Mouse (Mus musculus) midbrain, embryonic 14.5 days (tissue): ENCODE data around the gene Plagl2. TPM values are rescaled to one million over a fixed set of nuclear protein-coding genes. Genes with fewer than 3 reads are reported as not detected.

Experiments
- ATAC-seq: fragments of 200-750 bp; cut with Nextera tagmentation; 2 replicates; pipeline ENCODE4 v1.8.0; 2017; ENCODE audit warnings: moderate number of reproducible peaks, moderate library complexity; ENCODE audit not compliant: low FRiP score, low TSS enrichment
- DNase-seq: peaks from one replicate; pipeline ENCODE4 v3.0.0-alpha.2; 2015
- H3K27ac ChIP-seq: fragments of 300-500 bp; sonication (generic); replicated peaks from 2 replicates; pipeline ENCODE4 v1.5.1; 2014; ENCODE audit warnings: mild to moderate bottlenecking, low read depth, low read length, moderate library complexity
- H3K27me3 ChIP-seq: fragments of 300-500 bp; sonication (generic); 2 replicates; pipeline ENCODE4 v1.6.1; 2014; ENCODE audit warnings: low read length, control low read depth, mixed read lengths; ENCODE audit not compliant: control insufficient read depth, insufficient read depth
- H3K36me3 ChIP-seq: fragments of 300-500 bp; sonication (generic); 2 replicates; pipeline ENCODE4 v1.6.1; 2014; ENCODE audit warnings: low read length, control low read depth; ENCODE audit not compliant: control insufficient read depth, insufficient read depth
- H3K4me1 ChIP-seq: fragments of 300-500 bp; sonication (generic); 2 replicates; pipeline ENCODE4 v1.6.1; 2014; ENCODE audit warnings: mild to moderate bottlenecking, antibody characterized with exemption, low read length, control low read depth; ENCODE audit not compliant: control insufficient read depth, insufficient read depth
- H3K4me2 ChIP-seq: fragments of 300-500 bp; sonication (generic); 2 replicates; pipeline ENCODE4 v1.6.1; 2014; ENCODE audit warnings: mild to moderate bottlenecking, low read length, moderate library complexity
- H3K4me3 ChIP-seq: fragments of 300-500 bp; sonication (generic); replicated peaks from 2 replicates; pipeline ENCODE4 v1.5.1; 2014; ENCODE audit warnings: low read depth, low read length
- H3K9ac ChIP-seq: fragments of 300-500 bp; sonication (generic); replicated peaks from 2 replicates; pipeline ENCODE4 v1.6.1; 2014; ENCODE audit warnings: mild to moderate bottlenecking, low read length, moderate library complexity
- H3K9me3 ChIP-seq: fragments of 300-500 bp; sonication (generic); 2 replicates; pipeline ENCODE4 v1.6.1; 2016; ENCODE audit warnings: low read length, control low read depth, mixed read lengths; ENCODE audit not compliant: control insufficient read depth
- WGBS: fragments of 180-500 bp; shearing (Covaris S2); extraction: QIAGEN DNeasy Blood & Tissue Kit; methylation state at CpG from one replicate; pipeline ENCODE4 v1.1.7; 2014; 5-methylcytosine and 5-hydroxymethylcytosine counted together
- polyA plus RNA-seq: library from polyadenylated mRNA; unstranded; fragments of >200 nt; fragmentation: Nextera tagmentation; extraction: Ambion mirVana; gene quantifications from 2 replicates; pipeline ENCODE4 v1.2.1, GENCODE M21; 2014

The Plagl2 gene
- polyA plus RNA-seq, 1 experiment from 2014 or later: 11.5 TPM

- peak overlapping the region; percentile 94 for H3K4me3 ChIP-seq
- no peak for DNase-seq
- peak overlapping the region; percentile 71 for H3K4me2 ChIP-seq
- no peaks in the 10 kb centered on the region for H3K27me3 ChIP-seq
- H3K36me3 ChIP-seq: no peaks in the 10 kb centered on the region
- no peak for ATAC-seq
- no peak overlapping the region for H3K27ac ChIP-seq
- 65% methylated on average over 6 of the region's 6 CpGs for WGBS
- H3K9ac ChIP-seq: peak overlapping the region; percentile 99
- no peaks in the 10 kb centered on the region for H3K9me3 ChIP-seq
- H3K4me1 ChIP-seq: peaks cover 30% of the 10 kb centered on the region
Measured at GRCm38 (mm10) chr2:153242156-153242555, 930 bp upstream of the Plagl2 start.

GRCm38 (mm10) chr2:153240701-153241235, 458 bp downstream of the Plagl2 start:
- H3K27ac ChIP-seq: peak overlapping the region; percentile 84
- H3K9me3 ChIP-seq: no peaks in the 10 kb centered on the region
- H3K4me2 ChIP-seq: peak overlapping the region; percentile 71
- H3K27me3 ChIP-seq: no peaks in the 10 kb centered on the region
- under 1% methylated on average over 33 of the region's 33 CpGs for WGBS
- peak overlapping the region; percentile 94 for H3K4me3 ChIP-seq
- peak; percentile 46 for ATAC-seq
- DNase-seq: peak; percentile 46
- H3K4me1 ChIP-seq: peaks cover 30% of the 10 kb centered on the region
- H3K9ac ChIP-seq: peak overlapping the region; percentile 99
- H3K36me3 ChIP-seq: peaks cover 4% of the 10 kb centered on the region

- Histone ChIP-seq H3K27ac (0 out of 2 replicates have a peak overlapping the region, but pooled peaks have one; percentile 21), H3K4me3 (peak overlapping the region; percentile 94), H3K27me3 (no peaks in the 10 kb centered on the region), H3K36me3 (peaks cover 12% of the 10 kb centered on the region), H3K4me2 (peak overlapping the region; percentile 71), H3K4me1 (peaks cover 30% of the 10 kb centered on the region), H3K9me3 (no peaks in the 10 kb centered on the region), H3K9ac (peak overlapping the region; percentile 99)
- WGBS: 1% methylated on average over 22 of the region's 22 CpGs
- DNase-seq (peak; percentile 53), ATAC-seq (no peak)
Measured at GRCm38 (mm10) chr2:153239860-153240480, 1.3 kb downstream of the Plagl2 start.

- H3K9ac ChIP-seq: peak overlapping the region; percentile 99
- peak overlapping the region; percentile 94 for H3K4me3 ChIP-seq
- WGBS: 33% methylated on average over 7 of the region's 7 CpGs
- no peaks in the 10 kb centered on the region for H3K9me3 ChIP-seq
- ATAC-seq: no peak
- peaks cover 30% of the 10 kb centered on the region for H3K4me1 ChIP-seq
- 0 out of 2 replicates have a peak overlapping the region, but pooled peaks have one; percentile 21 for H3K27ac ChIP-seq
- H3K36me3 ChIP-seq: peaks cover 19% of the 10 kb centered on the region
- peak overlapping the region; percentile 71 for H3K4me2 ChIP-seq
- no peaks in the 10 kb centered on the region for H3K27me3 ChIP-seq
- no peak for DNase-seq
Measured at GRCm38 (mm10) chr2:153239021-153239859, 2.0 kb downstream of the Plagl2 start.

- Histone ChIP-seq H3K4me2 (no peak overlapping the region), H3K4me1 (peaks cover 30% of the 10 kb centered on the region), H3K4me3 (no peak overlapping the region), H3K27ac (no peak overlapping the region), H3K36me3 (peaks cover 27% of the 10 kb centered on the region), H3K9me3 (no peaks in the 10 kb centered on the region), H3K9ac (0 out of 2 replicates have a peak overlapping the region, but pooled peaks have one; percentile 20), H3K27me3 (no peaks in the 10 kb centered on the region)
- DNase-seq (no peak), ATAC-seq (no peak)
- 47% methylated on average over 2 of the region's 2 CpGs for WGBS
Measured at GRCm38 (mm10) chr2:153238406-153238805, 2.8 kb downstream of the Plagl2 start.

GRCm38 (mm10) chr2:153237891-153238290, 3.3 kb downstream of the Plagl2 start:
- 74% methylated on average over 4 of the region's 4 CpGs for WGBS
- ATAC-seq (no peak), DNase-seq (no peak)
- H3K4me1 ChIP-seq: peaks cover 30% of the 10 kb centered on the region
- H3K4me2 ChIP-seq: no peak overlapping the region
- peaks cover 32% of the 10 kb centered on the region for H3K36me3 ChIP-seq
- 0 out of 2 replicates have a peak overlapping the region, but pooled peaks have one; percentile 20 for H3K9ac ChIP-seq
- no peaks in the 10 kb centered on the region for H3K27me3 ChIP-seq
- no peaks in the 10 kb centered on the region for H3K9me3 ChIP-seq
- no peak overlapping the region for H3K27ac ChIP-seq
- H3K4me3 ChIP-seq: no peak overlapping the region

- WGBS: 78% methylated on average over 4 of the region's 4 CpGs
- DNase-seq (no peak), ATAC-seq (no peak)
- Histone ChIP-seq H3K9ac (no peak overlapping the region), H3K4me3 (no peak overlapping the region), H3K9me3 (no peaks in the 10 kb centered on the region), H3K27me3 (no peaks in the 10 kb centered on the region), H3K4me2 (no peak overlapping the region), H3K4me1 (peaks cover 28% of the 10 kb centered on the region), H3K36me3 (peaks cover 37% of the 10 kb centered on the region), H3K27ac (no peak overlapping the region)
Measured at GRCm38 (mm10) chr2:153237193-153237592, 4.0 kb downstream of the Plagl2 start.

GRCm38 (mm10) chr2:153228523-153228922, 12.7 kb downstream of the Plagl2 start:
- ATAC-seq (no peak), DNase-seq (no peak)
- Histone ChIP-seq H3K9me3 (no peaks in the 10 kb centered on the region), H3K27ac (no peak overlapping the region), H3K36me3 (peaks cover 55% of the 10 kb centered on the region), H3K4me2 (no peak overlapping the region), H3K4me3 (no peak overlapping the region), H3K9ac (no peak overlapping the region), H3K27me3 (no peaks in the 10 kb centered on the region), H3K4me1 (peaks cover 6% of the 10 kb centered on the region; the same call in 1 of the 2 replicates)
- 77% methylated on average over 5 of the region's 5 CpGs for WGBS
